Mouse (Mus musculus): ENCODE data around the gene Cdk5rap3.
A peak's percentile ranks its signal among the peaks of the same experiment; 100 is the strongest.

The Cdk5rap3 gene

DNA sequence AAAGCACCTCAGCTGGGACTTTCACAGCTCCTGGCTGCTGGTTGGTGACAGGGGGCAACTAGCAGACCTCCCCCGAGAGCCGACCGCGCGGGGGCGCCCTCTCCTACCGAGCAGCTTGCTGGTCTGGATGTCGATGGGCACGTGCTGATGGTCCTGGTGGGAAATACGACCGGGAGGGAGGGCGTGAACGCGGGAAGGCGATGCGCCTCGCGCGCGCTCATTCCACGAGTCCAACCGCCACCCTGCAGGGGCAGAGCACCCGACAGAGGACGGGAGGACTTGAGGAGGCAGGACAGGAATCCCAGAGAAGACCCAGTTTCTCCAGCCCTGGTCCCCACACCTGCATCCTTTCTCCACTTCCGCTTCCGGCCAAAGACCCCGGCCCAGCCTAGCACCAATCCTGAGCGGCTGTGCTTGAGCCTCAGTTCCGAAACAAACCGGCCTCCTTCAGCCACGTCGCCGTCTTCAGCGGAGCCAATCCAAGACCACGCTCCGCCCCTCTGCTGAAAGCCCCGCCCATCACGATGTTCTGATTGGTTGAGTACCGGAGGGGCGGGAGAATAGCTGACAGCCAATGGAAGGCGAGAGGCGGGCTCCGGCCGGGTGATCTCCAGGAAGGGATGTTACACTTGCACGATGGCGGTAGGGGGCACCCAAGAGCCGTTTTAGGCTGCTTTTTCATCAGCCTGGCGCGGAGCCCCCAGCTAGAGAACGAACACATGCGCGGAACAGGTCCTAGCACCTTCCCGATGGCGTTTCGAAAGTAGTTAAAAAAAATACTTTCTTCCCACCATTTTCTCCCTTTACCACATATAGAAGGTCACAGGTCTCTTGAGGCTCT is at the start of gene Cdk5rap3:
TSS of gene Cdk5rap3 (minus strand) at position 453 of the 841 bp plus-strand sequence.
- peak; percentile 98 to 99 for DNase-seq (ENCODE audit: low spot score in 2 of 2)

DNA sequence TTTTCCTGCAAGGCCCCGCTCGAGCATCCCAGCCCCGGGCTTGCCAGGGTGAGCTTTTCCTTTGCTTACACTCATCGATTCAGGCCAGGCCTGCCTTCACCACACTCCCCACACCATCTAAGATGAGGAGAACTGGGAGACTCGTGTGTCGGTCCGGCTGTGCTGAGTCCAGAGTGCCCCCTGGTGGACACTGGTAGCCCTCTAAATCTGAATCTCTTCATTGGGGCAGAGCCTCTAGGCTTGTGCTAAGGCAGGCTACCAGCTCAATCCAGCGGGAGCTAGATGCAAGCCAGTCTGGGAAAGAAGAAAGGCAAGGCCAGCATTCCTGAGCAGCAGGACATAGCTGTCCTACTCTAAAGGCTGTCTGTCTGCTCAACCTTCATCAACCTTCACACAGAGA is 47.3 kb upstream of the Cdk5rap3 start:
- peak; percentile 67 to 82 for DNase-seq (ENCODE audit: low spot score in 2 of 2)

DNA sequence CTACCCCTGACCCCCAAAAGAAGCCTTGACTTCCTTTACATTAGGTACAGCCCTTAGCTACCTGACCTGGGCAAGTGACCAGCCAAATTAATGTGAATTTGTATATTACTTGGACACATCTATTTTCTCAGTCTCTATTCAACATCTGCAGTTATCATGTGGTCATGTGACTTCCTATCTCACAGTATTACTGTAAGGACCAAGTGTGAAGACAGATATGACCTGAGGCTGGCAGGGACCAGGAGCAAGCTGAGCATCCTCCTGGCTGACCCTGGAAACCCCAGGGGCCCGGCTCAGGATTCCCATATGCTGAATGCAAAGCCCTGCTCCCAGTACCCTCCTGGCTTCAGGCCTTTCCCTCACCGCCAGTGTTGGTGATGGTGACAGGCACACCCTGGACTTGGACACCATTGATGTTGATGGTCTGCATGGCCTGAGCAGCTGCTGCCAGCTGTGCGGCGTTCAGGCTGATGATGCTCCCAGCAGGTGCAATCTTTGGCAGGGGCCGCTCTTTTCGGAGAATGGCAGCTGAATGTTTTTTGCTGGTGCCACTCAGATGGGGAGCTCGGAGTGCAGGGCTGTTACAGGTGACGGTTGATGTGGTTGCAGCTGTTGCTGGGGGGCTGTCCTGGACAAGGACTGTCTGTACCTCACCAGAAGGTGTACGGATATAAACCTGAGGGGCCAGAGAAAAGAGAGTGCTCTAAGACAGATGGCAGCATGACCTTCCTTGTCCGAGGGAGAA is 40.9 kb upstream of the Cdk5rap3 start:
- no peak for DNase-seq (ENCODE audit: low spot score in 2 of 2)

DNA sequence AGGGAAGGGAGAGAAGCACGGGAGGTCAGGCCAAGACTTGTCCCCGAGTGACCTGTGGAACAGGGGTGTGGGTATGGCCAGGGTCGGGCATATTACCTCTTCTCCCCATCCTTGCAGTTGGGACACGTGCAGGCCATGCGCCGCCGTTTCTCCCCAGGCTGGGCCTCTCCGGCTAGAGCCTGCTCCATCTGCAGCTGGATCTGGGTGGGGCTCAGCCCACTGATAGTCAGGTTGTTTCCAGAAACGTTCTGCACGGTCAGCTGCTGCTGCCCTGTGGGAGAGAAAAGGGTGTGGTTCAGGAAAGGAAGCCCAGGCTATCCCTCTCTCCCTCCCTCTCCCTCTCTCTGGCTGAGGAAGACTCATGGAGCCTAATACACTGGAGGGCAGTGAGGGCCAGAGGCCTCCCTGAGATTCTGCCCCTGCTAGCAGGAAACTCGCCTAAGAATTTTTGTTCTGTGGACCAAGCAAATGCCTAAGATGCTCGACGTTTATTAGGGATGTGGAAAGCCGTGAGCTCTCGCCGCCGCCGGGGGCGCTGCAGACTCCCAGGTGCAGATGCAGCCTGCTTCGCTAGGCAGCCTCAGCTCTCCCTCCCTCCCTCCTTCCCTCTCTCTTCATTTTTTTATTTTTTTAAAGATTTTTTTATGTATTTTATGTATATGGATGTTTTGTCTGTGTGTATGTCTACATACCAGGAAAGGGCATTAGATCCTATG is 39.9 kb upstream of the Cdk5rap3 start:
- DNase-seq (ENCODE audit: low spot score in 2 of 2) = no peak

DNA sequence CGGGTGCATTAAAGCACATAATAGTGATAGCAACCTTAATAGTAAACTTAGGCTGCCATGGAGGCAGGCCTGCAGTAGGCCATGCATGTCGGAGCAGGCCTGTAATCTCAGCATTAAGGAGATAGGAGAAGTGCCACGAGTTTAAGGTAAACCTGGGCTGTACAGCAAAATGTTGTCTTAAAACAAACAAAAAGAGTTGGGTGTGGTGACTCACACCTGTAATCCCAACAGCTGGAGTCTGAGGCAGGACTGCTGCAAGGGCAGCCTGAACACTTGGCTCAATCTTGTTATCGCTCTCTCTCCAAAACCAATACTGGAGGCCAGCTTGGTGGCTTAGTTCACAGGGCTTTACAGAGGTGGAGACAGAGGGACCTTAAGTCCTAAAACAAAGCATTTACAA is 38.8 kb upstream of the Cdk5rap3 start:
- no peak for DNase-seq (ENCODE audit: low spot score in 2 of 2)

DNA sequence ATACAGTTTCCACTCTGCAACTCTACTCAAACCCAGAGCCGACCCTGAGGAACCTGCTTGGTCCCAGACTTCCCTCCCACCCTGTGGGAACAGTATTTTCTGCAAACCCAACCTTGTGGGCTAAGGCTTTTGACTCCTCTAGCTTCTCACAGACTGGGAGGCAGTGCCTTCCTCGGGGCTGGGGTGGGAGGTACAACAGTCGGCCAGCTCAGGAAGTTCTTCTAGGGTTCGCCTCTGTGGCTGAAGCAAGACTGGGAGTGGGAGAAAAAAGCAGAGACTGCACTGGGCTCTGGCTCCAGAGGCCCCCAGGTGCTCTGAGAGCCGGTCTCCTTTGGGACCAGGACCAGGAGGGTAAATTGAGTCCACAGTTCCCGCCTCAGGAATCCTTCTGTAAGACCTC is 36.6 kb upstream of the Cdk5rap3 start:
- DNase-seq (ENCODE audit: low spot score in 2 of 2) = no peak

DNA sequence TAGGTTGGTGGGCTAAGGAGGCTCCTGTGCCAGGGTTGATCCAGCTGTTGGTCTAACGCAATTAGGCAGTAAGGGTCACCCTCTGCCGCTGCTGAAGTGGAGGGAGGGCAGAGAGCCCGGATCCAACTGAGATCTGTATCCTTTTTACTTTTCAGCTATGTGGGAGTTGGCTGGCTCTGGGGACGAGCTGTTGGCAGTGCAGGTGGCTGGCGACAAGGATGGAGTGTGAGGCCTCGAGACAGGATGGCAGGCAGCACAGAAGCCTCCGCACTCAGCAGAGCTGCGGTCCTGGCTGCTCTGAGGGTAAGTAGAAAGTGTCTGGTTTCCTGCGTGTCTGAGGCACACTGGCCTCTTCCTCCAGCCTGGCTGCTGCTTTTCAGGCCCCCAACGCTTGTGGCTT is 36.1 kb upstream of the Cdk5rap3 start:
- DNase-seq (ENCODE audit: low spot score in 2 of 2) = no peak

DNA sequence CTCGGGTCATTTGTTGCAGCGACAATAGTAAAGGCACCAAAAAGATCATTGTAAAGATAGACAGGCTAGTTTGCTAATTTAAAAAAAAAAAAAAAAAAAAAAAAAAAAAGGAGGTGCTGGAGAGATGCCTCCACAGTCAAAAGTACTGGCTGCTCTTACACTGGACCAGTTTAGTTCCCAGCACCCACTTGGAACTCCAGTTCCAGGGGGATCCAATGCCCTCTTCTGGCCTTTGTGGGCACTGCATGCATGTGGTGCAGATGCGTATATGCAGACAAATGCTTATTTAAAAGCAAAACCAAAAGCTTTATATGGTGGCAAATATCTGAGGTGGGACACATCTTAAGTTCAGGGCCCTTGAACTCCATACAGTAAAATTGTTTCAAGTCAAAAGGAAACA is 34.5 kb upstream of the Cdk5rap3 start:
- DNase-seq (ENCODE audit: low spot score in 2 of 2) = no peak

DNA sequence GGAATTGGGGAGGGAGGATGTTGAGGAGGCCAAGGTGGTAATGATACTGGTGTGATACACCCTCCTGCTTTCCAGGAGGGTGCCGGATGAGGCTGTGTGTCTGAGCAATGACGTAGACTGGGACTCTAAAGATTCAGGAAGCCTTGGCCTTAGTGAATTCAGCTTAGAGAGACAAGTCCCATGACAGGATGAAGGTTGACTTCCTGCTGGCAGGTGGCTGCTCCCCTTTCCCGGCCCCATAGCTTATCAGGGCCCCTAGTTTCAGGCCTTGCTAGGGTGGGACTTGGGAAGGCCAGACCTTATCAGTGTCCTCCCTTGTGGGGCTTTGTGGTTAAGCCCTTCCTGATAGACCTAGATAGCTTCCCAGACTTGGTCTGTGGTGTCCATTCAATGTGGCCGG is 31.6 kb upstream of the Cdk5rap3 start:
- no peak for DNase-seq (ENCODE audit: low spot score in 2 of 2)

DNA sequence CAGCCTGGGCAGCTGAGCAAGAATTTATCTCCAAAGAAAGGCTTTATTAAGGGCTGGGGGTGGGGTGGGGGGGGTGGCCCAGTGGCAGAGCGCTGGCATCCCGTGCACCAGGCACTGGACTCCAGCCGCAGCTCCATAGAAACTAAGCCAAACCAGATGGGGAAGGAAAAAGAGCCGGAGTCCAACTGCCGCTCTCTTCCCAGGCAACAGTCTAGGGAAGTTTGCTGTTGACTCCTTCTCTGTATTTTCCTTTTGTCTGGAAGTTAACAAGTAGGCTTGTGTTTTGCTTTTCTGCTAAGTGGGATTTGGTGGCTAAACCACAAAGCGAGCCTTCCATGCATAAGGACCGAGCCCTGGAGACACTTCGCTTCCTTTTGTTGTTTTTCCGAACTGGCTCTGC is 30.2 kb upstream of the Cdk5rap3 start:
- DNase-seq (ENCODE audit: low spot score in 2 of 2) = no peak

DNA sequence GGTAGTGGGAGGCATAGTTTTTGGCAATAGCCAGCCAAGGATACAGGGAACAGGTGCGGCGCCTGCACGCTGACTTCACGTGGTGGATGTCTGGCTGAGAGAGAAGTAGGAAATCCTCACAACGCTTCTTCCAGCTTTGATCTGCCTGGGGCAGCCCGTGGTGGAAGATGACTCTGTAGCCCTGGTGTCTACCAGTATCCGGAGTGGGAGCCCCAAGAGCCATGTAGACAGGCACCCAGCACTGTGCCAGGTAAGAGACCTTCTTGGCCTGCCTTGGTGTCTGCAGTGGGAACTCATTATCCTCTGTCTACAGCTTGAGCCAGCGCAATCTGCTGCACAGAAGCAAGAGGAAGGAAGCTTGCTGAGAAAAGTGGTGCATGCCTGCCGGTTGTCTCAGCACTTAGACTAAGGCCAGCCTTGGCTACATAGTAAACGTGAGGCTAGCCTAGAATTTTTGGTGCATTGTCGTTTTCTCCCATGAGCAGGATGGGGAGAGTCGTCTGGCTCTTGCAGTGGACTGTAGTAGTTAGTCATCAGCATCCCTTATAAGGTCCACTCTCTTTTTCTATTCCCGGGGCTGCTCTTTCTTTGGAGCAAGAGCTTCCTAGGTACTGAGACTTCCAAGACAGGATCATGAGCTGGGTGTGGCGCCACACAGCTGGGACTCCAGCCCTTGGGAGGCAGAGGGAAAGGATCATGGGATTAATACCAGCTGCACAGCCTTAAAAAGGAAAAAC is 28.7 kb upstream of the Cdk5rap3 start:
- DNase-seq (ENCODE audit: low spot score in 2 of 2) = no peak

DNA sequence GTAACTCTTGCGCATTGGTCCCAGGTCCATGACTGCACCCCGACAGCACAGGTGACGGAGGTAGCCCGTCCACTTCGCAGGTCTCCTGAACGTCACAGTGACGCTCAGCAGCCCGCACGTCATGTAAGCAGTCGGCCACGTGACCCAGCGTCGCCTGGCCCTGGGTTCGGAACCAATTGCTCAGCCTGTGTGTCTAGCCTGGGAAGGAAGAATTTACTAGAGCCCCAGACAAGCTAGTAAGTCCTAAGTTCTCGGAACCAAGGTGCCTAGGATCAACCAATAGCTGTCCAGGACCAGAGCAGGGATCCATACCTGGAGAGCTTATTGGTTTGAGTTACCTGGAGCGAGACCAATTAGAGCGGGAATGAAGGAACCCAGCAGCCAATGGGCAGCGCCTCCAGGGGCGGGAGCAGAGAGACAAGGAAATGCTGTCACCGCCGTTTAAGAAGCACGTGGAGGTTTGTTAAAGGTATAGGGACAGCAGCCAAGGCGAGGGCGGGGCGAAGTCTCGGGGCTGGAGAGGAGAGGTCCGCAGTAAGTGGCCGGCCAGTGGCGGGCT is 27.5 kb upstream of the Cdk5rap3 start, which contains the start of gene Pnpo:
TSS of gene Pnpo (minus strand) at position 241 of the 559 bp plus-strand sequence.
- DNase-seq (ENCODE audit: low spot score in 2 of 2) = peak; percentile 91 to 94

DNA sequence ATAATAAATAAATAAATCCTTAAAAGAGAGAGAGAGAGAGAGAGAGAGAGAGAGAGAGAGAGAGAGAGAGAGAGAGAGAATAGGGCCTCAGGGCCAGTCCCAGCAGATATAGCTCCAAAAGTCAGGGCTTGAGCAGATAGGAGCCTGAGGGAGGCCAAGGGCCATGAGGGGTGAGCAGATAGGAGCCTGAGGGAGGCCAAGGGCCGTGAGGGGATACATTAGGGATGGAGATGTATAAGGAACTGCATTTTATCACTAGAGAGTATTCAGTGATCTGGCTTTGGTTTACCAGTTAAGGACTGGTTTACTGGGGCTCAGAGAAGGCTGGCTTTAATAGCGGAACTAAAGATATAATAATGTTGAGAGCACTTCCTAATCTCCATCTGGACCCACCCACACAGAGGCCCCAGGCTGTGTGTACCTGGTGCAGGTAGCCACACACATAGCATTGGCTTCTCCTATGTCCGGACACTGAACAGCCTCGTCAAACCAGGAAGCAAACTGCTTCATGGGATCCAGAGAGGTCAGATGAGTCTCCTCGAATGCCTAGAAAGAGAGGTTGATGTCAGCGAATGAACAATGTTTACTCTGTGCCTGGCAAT is 25.8 kb upstream of the Cdk5rap3 start:
- DNase-seq (ENCODE audit: low spot score in 2 of 2) = no peak

DNA sequence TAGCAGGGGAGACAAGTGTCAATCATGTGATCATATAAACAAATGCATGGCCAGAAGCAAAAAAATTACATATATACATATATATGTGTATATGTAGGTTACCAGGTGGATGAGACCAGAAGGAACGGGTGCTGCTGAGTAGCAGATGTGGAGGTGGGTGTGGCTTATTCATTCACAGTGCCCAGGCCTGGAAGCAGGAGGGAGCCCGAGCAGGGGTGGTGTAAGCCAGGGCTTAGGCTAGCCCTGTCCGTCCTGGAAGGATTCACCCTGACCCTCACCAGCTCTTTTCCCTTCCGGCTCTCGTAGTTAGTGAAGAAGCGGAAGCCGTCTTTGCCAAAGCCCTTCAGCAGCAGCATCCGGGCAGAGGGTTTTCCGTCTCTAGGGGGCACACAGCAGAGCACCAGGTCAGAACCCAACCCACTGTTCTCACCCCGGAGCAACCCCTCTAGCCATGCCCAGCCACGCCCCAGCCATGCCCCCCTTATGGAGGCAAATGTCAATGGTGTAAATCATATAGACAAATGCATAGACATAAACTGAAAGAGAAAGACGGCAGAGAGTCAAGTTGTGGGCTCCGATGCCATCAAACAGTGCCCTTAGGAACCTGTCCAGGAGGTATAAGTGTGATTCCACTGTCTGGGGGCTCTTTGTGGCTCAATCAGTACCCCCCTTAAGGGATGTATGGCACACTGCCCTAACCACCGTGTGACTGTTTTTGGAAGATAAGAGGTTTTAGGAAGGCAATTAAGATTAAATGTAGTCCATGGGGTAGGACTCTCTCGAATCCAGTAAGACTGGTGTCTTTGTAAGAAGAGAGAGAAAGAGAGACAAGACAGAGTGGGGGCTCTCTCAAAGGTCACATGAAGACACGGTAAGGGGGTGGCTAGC is 24.5 kb upstream of the Cdk5rap3 start:
- no peak for DNase-seq (ENCODE audit: low spot score in 2 of 2)

DNA sequence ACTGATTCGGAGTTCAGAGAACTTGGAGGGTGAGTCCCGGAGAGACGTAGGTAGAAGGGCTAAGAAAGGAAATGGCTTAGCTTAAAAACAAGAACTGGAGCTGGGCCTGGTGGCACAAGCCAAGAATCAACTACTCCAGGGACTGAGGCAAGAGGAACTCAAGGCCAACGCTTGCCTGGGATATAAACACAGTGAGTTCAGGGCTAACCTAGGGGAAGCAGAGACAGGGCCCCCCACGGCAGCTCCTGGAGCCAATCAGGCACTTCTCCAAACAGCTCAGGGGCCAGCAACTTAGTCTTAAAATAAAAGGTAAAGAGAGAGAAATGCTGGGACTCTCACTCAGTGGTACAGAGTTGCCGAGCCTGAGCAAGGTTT is 22.1 kb upstream of the Cdk5rap3 start:
- DNase-seq (ENCODE audit: low spot score in 2 of 2) = no peak

DNA sequence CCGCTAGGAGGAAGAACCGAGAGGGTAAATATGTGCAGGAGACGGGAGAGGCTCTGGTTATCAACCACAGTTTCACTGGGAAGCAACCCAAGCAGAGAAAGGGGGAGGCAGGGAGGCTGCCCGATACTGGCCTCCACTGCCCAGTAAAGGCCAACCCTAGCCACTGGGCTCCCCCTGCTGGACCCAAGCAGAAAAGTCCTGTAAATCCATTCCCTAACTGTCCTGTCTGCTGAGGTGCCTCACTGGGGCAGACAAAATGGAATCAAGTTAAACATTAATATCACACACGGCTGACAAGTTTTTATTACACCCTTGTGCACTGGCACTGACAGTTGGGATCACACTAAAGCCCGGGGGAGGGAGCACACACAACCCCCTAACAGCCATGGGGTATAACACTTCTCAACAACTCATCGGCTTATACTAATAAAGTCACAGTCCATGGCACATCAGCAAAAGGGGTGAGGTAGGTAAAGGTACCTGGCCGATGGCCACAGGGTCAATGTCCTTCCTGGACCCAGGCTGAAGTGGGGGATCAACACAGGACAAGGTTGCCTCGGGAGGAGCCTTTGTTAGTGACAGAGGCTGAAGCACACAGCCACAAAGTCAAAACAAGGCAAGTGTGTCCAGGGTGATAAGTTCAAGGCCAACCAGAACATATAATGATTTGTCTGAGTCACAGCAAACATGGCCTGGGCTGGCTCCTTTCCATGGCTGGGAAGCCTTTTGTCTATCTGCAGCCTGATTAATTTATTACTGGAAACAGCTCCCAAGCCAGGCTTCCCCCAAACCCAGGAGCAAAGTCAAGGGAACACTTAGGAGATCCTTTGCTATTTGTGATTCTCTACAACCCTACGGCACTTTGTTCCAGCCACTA is 21.5 kb upstream of the Cdk5rap3 start:
- DNase-seq (ENCODE audit: low spot score in 2 of 2) = no peak

DNA sequence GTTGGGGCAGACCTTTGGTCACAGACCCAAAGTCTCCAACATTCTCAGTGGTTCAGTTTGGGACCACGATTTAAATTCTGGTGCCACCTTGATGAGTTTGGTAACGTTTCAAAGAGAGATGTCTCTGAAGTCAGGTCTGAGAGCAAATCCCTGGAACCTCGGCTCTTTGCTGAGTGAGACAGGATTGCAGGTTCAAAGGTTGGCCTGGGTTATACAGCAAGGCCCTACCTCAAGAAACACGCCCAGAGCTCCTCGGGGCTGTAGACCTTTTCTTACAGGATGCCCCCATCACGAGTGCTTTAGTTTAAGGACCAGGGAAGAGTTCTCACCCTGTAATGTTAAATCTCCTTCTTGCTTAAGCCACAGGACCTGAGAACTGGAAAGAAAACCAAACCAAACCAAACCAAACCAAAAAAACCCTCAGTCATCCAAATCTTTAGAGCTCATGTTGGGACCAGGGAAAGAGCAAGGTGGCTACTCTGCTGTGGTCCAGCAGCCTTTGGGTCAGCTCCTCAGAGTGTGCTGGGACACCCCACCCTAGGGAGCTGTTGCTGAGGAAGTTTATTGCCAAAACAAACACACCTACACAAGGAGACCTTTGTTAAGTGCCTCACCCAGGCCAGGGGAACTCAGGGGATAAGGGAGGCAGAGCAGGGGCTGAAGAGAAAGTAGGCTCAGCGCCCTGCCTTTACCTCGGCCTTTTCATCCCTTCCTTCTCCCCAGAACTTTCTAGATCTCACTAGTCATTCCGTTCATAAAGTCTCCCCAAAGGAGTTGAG is 19.8 kb upstream of the Cdk5rap3 start:
- no peak for DNase-seq (ENCODE audit: low spot score in 2 of 2)

DNA sequence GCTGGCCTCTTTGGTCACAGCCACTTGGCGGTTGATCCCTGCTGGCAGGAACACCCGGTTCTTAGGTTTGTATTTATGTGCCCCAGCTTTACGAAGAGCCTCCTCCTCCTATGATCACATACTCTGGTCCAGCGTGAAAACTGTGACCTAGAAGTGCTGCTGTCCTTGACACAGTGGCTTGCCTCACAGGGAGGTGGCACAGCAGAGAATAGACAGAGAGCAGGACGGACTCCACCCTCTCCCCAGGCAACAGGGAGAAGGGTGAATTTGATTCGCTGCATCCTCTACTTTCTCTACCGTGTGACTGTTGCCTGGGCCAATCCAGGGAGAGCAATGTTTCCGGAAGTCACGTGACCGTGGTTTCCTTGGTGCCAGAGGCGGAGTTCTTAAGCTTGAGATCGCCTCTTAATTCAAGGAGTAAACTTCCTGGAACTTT is 18.6 kb upstream of the Cdk5rap3 start:
- peak; percentile 34 to 53 for DNase-seq (ENCODE audit: low spot score in 2 of 2)

All from frontal cortex, postnatal 10 days (tissue).